Mouse (Mus musculus): ENCODE data around the gene Prkce.

- TF ChIP-seq CTCF (IDR thresholded peaks at IDR 0.05; ENCODE audit: control insufficient read depth, insufficient read depth, low read length) (no peak), POLR2A (IDR thresholded peaks at IDR 0.05; ENCODE audit: borderline replicate concordance, control insufficient read depth, low read depth, low read length) (no peak)
Observed at GRCm38 (mm10) chr17:86482675-86483074, 315.1 kb downstream of the Prkce start.

Data from bone marrow, adult 2 months (tissue).